Comparison of ENCODE assay signal across 16 mouse cellular contexts in the genomic region with DNA sequence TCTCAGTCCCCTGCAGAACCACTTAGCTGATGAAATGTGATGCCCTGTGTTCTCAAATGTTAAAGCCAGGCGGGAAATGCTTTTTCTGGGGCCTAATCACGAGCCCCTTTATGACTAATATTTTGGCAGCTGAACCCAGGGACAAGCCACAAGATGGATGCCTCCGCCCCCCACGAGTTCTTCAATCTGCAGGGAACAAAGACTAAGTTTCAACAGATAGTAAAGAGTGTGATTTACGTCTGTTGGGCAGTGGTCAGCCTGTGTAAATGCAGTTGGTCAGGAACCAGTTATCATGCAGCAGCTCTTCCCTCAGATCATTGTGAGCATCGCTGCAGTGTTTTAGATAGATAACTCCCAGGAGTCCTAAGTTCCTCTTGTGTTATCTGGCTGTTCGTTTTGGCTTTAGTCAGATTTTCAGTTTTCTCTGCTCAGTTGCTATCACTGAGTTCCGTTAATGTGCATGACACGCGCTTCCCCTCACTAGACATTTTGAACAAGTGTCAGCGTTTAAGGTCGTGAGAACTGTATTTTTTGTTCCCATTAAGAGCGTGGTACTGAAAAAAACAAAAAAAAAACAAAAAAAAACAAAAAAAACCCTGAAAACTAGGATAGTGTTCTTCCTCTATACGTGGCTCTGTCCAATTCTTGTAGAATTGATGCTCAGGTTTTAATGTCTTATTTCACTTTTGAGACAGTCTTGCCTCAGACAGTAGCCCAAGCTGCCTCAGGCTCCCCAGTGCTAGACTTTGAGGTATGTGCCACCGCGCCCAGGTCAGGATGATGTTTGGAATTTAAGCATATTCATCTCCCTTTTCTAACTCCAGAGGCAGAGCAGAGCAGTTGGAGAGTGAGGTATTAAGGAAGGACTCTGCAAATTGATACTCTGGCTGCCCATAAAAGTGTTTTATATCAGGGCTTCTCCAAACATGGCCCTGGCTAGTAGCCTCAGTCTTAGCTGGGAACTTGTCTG. TPM values are rescaled to one million over a fixed set of nuclear protein-coding genes. Genes with fewer than 3 reads are reported as not detected.
DNase-seq lines count a peak whose midpoint lies in the region; ATAC-seq and TF ChIP-seq lines count a peak whose summit lies in the region.
"Had no signal": no experiment of that assay in that cellular context is flagged by ENCODE, and none has a peak within 500 bp of the region (broad histone marks: within the 10 kb centered on the region; RNA-seq: fewer than 3 reads in every experiment).

No protein-coding gene starts in this region.

- TF ChIP-seq CTCF in embryonic fibroblast, embryonic 13.5 days (IDR thresholded peaks at IDR 0.05; ENCODE audit: borderline replicate concordance, insufficient read depth, low read length): no peak

- ATAC-seq in kidney, embryonic 15.5 days (replicated peaks; ENCODE audit: low FRiP score): no peak
- ATAC-seq in liver, embryonic 16.5 days (ENCODE audit: low read depth): peak; percentile 37
- ATAC-seq: midbrain, embryonic 13.5 days had no signal

- H3K27ac ChIP-seq in kidney, embryonic 15.5 days: peak overlapping the region; percentile 18; the same call in 1 of the 2 replicates
- H3K27ac ChIP-seq in embryonic fibroblast, embryonic 13.5 days (ENCODE audit: insufficient read depth, low read length): 0 out of 2 replicates have a peak overlapping the region, but pooled peaks have one; percentile 21
- no peak overlapping the region for H3K27ac ChIP-seq in liver, embryonic 16.5 days (ENCODE audit: low read length)
- H3K27ac ChIP-seq: embryonic facial prominence, embryonic 15.5 days; gastrocnemius, adult 2 months; hindbrain, embryonic 13.5 days; layer of hippocampus, adult 2 months; limb, embryonic 13.5 days; midbrain, embryonic 13.5 days had no signal

- no peak overlapping the region for H3K4me2 ChIP-seq in kidney, embryonic 15.5 days
- H3K4me2 ChIP-seq in liver, embryonic 16.5 days (ENCODE audit: low read depth, low read length): no peak overlapping the region
- H3K4me2 ChIP-seq: embryonic facial prominence, embryonic 15.5 days; hindbrain, embryonic 13.5 days; limb, embryonic 13.5 days; midbrain, embryonic 13.5 days had no signal

- peaks cover 21% of the 10 kb centered on the region for H3K4me1 ChIP-seq in kidney, embryonic 15.5 days
- peaks cover 5% of the 10 kb centered on the region for H3K4me1 ChIP-seq in embryonic fibroblast, embryonic 13.5 days (ENCODE audit: control insufficient read depth, insufficient read depth, low read length)
- H3K4me1 ChIP-seq in liver, embryonic 16.5 days (ENCODE audit: control insufficient read depth, low read depth, low read length): peaks cover 7% of the 10 kb centered on the region

- no peak overlapping the region for H3K4me3 ChIP-seq in kidney, embryonic 15.5 days (replicated peaks)
- no peak overlapping the region for H3K4me3 ChIP-seq in embryonic fibroblast, embryonic 13.5 days (ENCODE audit: insufficient read depth, low read length)
- H3K4me3 ChIP-seq in liver, embryonic 16.5 days (ENCODE audit: low read depth, low read length): no peak overlapping the region
- H3K4me3 ChIP-seq: embryonic facial prominence, embryonic 15.5 days; gastrocnemius, adult 2 months; hindbrain, embryonic 13.5 days; layer of hippocampus, adult 2 months; limb, embryonic 13.5 days; midbrain, embryonic 13.5 days had no signal

- H3K36me3 ChIP-seq in kidney, embryonic 15.5 days: no peaks in the 10 kb centered on the region; the same call in 1 of the 2 replicates
- no peaks in the 10 kb centered on the region for H3K36me3 ChIP-seq in liver, embryonic 16.5 days (ENCODE audit: control insufficient read depth, insufficient read depth)
- H3K36me3 ChIP-seq: embryonic facial prominence, embryonic 15.5 days; hindbrain, embryonic 13.5 days had no signal

- H3K27me3 ChIP-seq in kidney, embryonic 15.5 days: no peaks in the 10 kb centered on the region
- no peaks in the 10 kb centered on the region for H3K27me3 ChIP-seq in liver, embryonic 16.5 days (ENCODE audit: control insufficient read depth, insufficient read depth, low read depth, low read length)
- H3K27me3 ChIP-seq: embryonic facial prominence, embryonic 15.5 days; hindbrain, embryonic 13.5 days; limb, embryonic 13.5 days; midbrain, embryonic 13.5 days had no signal

- H3K9me3 ChIP-seq in kidney, embryonic 15.5 days (replicated peaks): no peaks in the 10 kb centered on the region
- H3K9me3 ChIP-seq in liver, embryonic 16.5 days (replicated peaks; ENCODE audit: control insufficient read depth, low read length): no peaks in the 10 kb centered on the region
- H3K9me3 ChIP-seq: embryonic facial prominence, embryonic 15.5 days; hindbrain, embryonic 13.5 days; limb, embryonic 13.5 days; midbrain, embryonic 13.5 days had no signal

- no peak overlapping the region for H3K9ac ChIP-seq in kidney, embryonic 15.5 days
- no peak overlapping the region for H3K9ac ChIP-seq in liver, embryonic 16.5 days (ENCODE audit: low read depth, low read length)
- H3K9ac ChIP-seq: embryonic facial prominence, embryonic 15.5 days; hindbrain, embryonic 13.5 days; limb, embryonic 13.5 days; midbrain, embryonic 13.5 days had no signal

- WGBS in kidney, embryonic 15.5 days: 21% methylated on average over 16 of the region's 16 CpGs
- 22% methylated on average over 16 of the region's 16 CpGs for WGBS in liver, embryonic 16.5 days (ENCODE audit: insufficient replicate concordance)

- DNase-seq in kidney, adult 9 months: no peak
- DNase-seq in MEL-GATA-1-ER (ENCODE audit: extremely low read depth, low read depth): peak; percentile 94
- no peak for DNase-seq in layer of hippocampus, postnatal 14 days (ENCODE audit: low spot score in 2 of 2)
- DNase-seq in spleen, postnatal 10 days (ENCODE audit: low spot score in 2 of 2): no peak
- DNase-seq in testis, postnatal 14 days (ENCODE audit: low spot score): no peak
- DNase-seq: gastrocnemius, adult 2 months; thymus, postnatal 4 days had no signal

- TF ChIP-seq POLR2A in embryonic fibroblast, embryonic 13.5 days (IDR thresholded peaks at IDR 0.05; ENCODE audit: low read depth, low read length): no peak

RNA-seq across cellular contexts. Expression of gene Slc45a3, which starts 19.9 kb away (rescaled TPM):
- polyA plus RNA-seq in kidney, embryonic 15.5 days (2015; fragmentation: Nextera tagmentation; extraction: Ambion mirVana): 7.9 and 9.1 TPM in 2 replicates
- polyA plus RNA-seq in embryonic fibroblast, embryonic 13.5 days (2011; ENCODE audit: insufficient read length, low read depth, missing spikeins): 0.30 TPM in 1 of 2 replicates, not detected in the other
- 3.0 and 3.2 TPM in 2 replicates for polyA plus RNA-seq in liver, embryonic 16.5 days (2015; fragmentation: Nextera tagmentation; extraction: Ambion mirVana)
- 1 to 10 TPM; 2.0 to 2.6 TPM for total RNA-seq in layer of hippocampus, postnatal 14 days (2021)
- total RNA-seq: neutrophil, adult 5-6 weeks had no signal

RNA-seq across cellular contexts. Expression of gene Nucks1, which starts 32.6 kb away (rescaled TPM):
- 85.7 and 93.2 TPM in 2 replicates for polyA plus RNA-seq in kidney, embryonic 15.5 days (2015; fragmentation: Nextera tagmentation; extraction: Ambion mirVana)
- 132 and 180 TPM in 2 replicates for polyA plus RNA-seq in embryonic fibroblast, embryonic 13.5 days (2011; ENCODE audit: insufficient read length, low read depth, missing spikeins)
- polyA plus RNA-seq in liver, embryonic 16.5 days (2015; fragmentation: Nextera tagmentation; extraction: Ambion mirVana): 25.1 and 27.4 TPM in 2 replicates
- total RNA-seq in layer of hippocampus, postnatal 14 days (2021): 100 to 1,000 TPM; 154 to 165 TPM
